In the genomic region with DNA sequence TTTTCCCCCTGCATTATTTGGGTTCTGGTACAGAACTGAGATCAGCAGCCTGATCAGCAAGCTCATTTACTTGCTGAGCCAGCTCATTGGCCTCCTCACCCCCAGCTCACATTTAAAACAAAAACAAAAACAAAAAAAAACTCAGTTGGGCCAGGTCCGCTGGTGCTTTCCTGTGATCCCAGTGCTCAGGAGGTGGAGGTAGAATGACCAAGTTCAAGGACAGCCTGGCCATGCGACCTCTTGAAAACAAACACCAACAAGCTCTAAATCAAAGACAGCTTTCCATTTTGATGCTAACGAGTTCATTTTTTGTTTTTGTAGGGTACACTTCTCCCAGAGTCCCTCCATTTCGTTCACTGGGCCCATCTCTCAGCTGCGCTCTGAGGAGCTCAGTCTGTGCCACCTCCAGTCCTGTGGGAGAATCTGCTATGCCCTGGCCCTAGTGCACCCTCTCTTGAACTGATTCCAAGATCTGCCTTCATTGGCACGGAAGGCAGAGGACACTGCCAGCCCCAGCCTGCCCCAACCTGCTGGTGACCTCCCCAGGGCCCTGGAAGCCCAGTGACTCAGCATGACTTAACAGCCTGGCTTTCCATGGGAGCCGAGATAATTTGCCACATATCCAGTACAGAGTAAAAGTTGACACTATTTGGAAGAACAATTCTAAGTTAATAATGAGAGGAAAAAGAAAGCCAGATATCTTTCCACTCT, we compare ENCODE assay signal across 9 mouse cellular contexts. TPM values are rescaled to one million over a fixed set of nuclear protein-coding genes. Genes with fewer than 3 reads are reported as not detected.
A peak's percentile ranks its signal among the peaks of the same experiment; 100 is the strongest.
DNase-seq lines count a peak whose midpoint lies in the region; TF ChIP-seq lines count a peak whose summit lies in the region.
"Had no signal": no experiment of that assay in that cellular context is flagged by ENCODE, and none has a peak within 500 bp of the region (broad histone marks: within the 10 kb centered on the region; RNA-seq: fewer than 3 reads in every experiment).

No protein-coding gene starts in this region.

- WGBS in heart, adult 2 months: 61% methylated on average over 7 of the region's 7 CpGs
- 65% methylated on average over 7 of the region's 7 CpGs for WGBS in lung, adult 2 months

- DNase-seq in kidney, adult 18-20 months: peak; percentile 76
- DNase-seq in kidney, postnatal 4 days: no peak
- DNase-seq in adrenal gland, adult 8-10 months: peak; percentile 89
- DNase-seq in heart, adult 2 months: peak; percentile 46 to 61
- DNase-seq in lung, adult 2 months: no peak
- no peak for DNase-seq in gastrocnemius, adult 8-10 months (ENCODE audit: low spot score in 2 of 2)
- no peak for DNase-seq in frontal cortex, postnatal 14 days (ENCODE audit: low spot score in 2 of 2)

- peak overlapping the region; percentile 62 for H3K4me2 ChIP-seq in myocyte (ENCODE audit: low read depth)

- 0 out of 2 replicates have a peak, but pooled peaks have one; percentile 48 for TF ChIP-seq EP300 in heart, adult 2 months (IDR thresholded peaks at IDR 0.05; ENCODE audit: insufficient read depth, low read depth, low read length)

- no peaks in the 10 kb centered on the region for H3K27me3 ChIP-seq in heart, adult 2 months (ENCODE audit: control insufficient read depth, insufficient read depth, low read length)
- no peaks in the 10 kb centered on the region for H3K27me3 ChIP-seq in myocyte (ENCODE audit: control insufficient read depth, insufficient read depth, insufficient read length)

- no peaks in the 10 kb centered on the region for H3K79me2 ChIP-seq in heart, adult 2 months (replicated peaks; ENCODE audit: control insufficient read depth, insufficient read depth, low read length)
- H3K79me2 ChIP-seq in myocyte (ENCODE audit: control insufficient read depth, insufficient read depth): no peaks in the 10 kb centered on the region

- intact Hi-C loops in heart, adult 2 months (cut with DNase I): no loop called here

- TF ChIP-seq POLR2A in heart, adult 2 months (IDR thresholded peaks at IDR 0.05; ENCODE audit: insufficient read depth, low read depth, low read length): no peak
- TF ChIP-seq POLR2A in myocyte (IDR thresholded peaks at IDR 0.05; ENCODE audit: insufficient read length, low read depth): no peak
- TF ChIP-seq POLR2A in lung, adult 2 months (IDR thresholded peaks at IDR 0.05; ENCODE audit: borderline replicate concordance, extremely low read depth, low read depth, low read length): no peak

- H3ac ChIP-seq in myocyte (ENCODE audit: control insufficient read depth, insufficient read length): no peak overlapping the region

- peak overlapping the region; percentile 55; the same call in 1 of the 2 replicates for H3K27ac ChIP-seq in heart, adult 2 months
- H3K27ac ChIP-seq: left cerebral cortex, adult 2 months had no signal

- TF ChIP-seq CTCF in heart, adult 2 months (IDR thresholded peaks at IDR 0.05): no peak
- TF ChIP-seq CTCF in lung, adult 2 months (IDR thresholded peaks at IDR 0.05; ENCODE audit: insufficient read depth, low read length): no peak

- no peak overlapping the region for H3K9ac ChIP-seq in heart, adult 2 months (ENCODE audit: low read depth, low read length)

- H3K4me1 ChIP-seq in heart, adult 2 months (ENCODE audit: control insufficient read depth, insufficient read depth, low read length): peaks cover 3% of the 10 kb centered on the region
- H3K4me1 ChIP-seq in lung, adult 2 months (ENCODE audit: control insufficient read depth, insufficient read depth, low read length): no peaks in the 10 kb centered on the region

- H3K36me3 ChIP-seq in heart, adult 2 months (ENCODE audit: control insufficient read depth, insufficient read depth, low read length): no peaks in the 10 kb centered on the region
- no peaks in the 10 kb centered on the region for H3K36me3 ChIP-seq in myocyte (ENCODE audit: control insufficient read depth, insufficient read depth)

- H3K4me3 ChIP-seq in heart, adult 2 months: no peak overlapping the region
- no peak overlapping the region for H3K4me3 ChIP-seq in myocyte
- no peak overlapping the region for H3K4me3 ChIP-seq in lung, adult 2 months (replicated peaks; ENCODE audit: extremely low read depth, low read depth, low read length)
- H3K4me3 ChIP-seq: left cerebral cortex, adult 2 months had no signal

TF ChIP-seq in myocyte, 11 proteins besides CTCF, POLR2A, EP300 and RAD21:
- no peak for TF ChIP-seq MAX (IDR thresholded peaks at IDR 0.05; ENCODE audit: low read depth)
- no peak for TF ChIP-seq USF1 (IDR thresholded peaks at IDR 0.05; ENCODE audit: low read depth)
- TF ChIP-seq MYOD1 (IDR thresholded peaks at IDR 0.05; ENCODE audit: control insufficient read depth in 1 of 3, insufficient read length in 2 of 3, low read depth in 2 of 3): no peak
- no peak for TF ChIP-seq SRF (IDR thresholded peaks at IDR 0.05; ENCODE audit: control insufficient read depth, insufficient read length, low read depth)
- TF ChIP-seq E2F4 (IDR thresholded peaks at IDR 0.05; ENCODE audit: insufficient read depth): no peak
- TF ChIP-seq POLR2AphosphoS2 (IDR thresholded peaks at IDR 0.05; ENCODE audit: insufficient read length, low read depth): no peak
- TF ChIP-seq REST (IDR thresholded peaks at IDR 0.05; ENCODE audit: insufficient read depth, insufficient read length): no peak
- no peak for TF ChIP-seq CEBPB (IDR thresholded peaks at IDR 0.05; ENCODE audit: insufficient read depth, poor library complexity, severe bottlenecking)
- no peak for TF ChIP-seq TCF3 (IDR thresholded peaks at IDR 0.05; ENCODE audit: insufficient read length, low read depth)
- no peak for TF ChIP-seq TCF12 (IDR thresholded peaks at IDR 0.05; ENCODE audit: insufficient read depth, poor library complexity, severe bottlenecking)
- no peak for TF ChIP-seq MYOG (IDR thresholded peaks at IDR 0.05; ENCODE audit: control insufficient read depth in 1 of 3, insufficient read depth in 1 of 3, insufficient read length in 2 of 3, low read depth in 2 of 3)

RNA-seq across cellular contexts. Expression of a gene that starts 13.2 kb away (rescaled TPM):
- total RNA-seq in adrenal gland, adult 8-10 months (2022): 100 to 1,000 TPM; 302 to 463 (median 440) TPM
- total RNA-seq in heart, adult 2 months (2021): 10 to 100 TPM in 1 of 2 experiments, 1 to 10 TPM in 1; 9.3 to 11.9 TPM
- 26.7 and 27.8 TPM in 2 replicates for polyA plus RNA-seq in heart, adult 2 months (2012; rRNA removed)
- 5.0 TPM for polyA plus RNA-seq in myocyte (2012; fragmentation: generic; extraction: Trizol)
- 130 and 131 TPM in 2 replicates for polyA plus RNA-seq in lung, adult 2 months (2012; rRNA removed)
- total RNA-seq in gastrocnemius, adult 8-10 months (2022): 1 to 10 TPM; 1.1 to 1.8 (median 1.3) TPM

Comparison
In these comparisons a context has a peak if more than half of its experiments do, and no peak if none do; other contexts are left out.
1. DNase-seq: peak in kidney, adult 18-20 months (single experiment), adrenal gland, adult 8-10 months (single experiment) and heart, adult 2 months (2 of 2); none in kidney, postnatal 4 days (0 of 2), lung, adult 2 months (single experiment), gastrocnemius, adult 8-10 months (0 of 2) and frontal cortex, postnatal 14 days (0 of 2).
2. RNA of a gene that starts 13.2 kb away (total RNA-seq): 302 to 463 TPM in adrenal gland, adult 8-10 months; 9.3 to 11.9 TPM in heart, adult 2 months and 1.1 to 1.8 TPM in gastrocnemius, adult 8-10 months; every median in the first group is over 10 times any median in the second.